Mouse (Mus musculus) ZHBTc4 (cell line): Measurements from ENCODE around the gene Hist1h4f.

Source experiments
- DNase-seq: peaks from one replicate; pipeline ENCODE4 v3.0.0-alpha.2; 2011; ENCODE audit warnings: low read depth, low spot score

Hist1h4f gene

DNA sequence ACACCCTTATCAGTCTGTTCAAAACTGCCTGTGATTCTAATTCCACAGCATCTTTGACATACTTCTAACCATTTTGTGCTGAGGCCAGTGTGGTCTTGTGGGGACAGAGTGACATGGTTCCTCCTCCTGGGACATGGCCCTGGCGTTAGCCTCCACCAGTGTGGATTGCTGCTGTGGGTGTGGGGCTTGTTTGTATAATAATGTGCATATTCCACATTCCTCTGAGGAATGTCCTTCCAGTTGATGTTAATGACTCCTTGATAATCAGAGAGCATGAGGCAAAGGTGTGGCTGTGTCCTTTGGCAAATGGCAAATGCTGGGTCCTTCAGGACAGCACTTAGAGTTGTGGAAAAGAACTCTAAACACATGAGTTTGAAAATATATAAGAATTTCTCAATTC lies 37.9 kb downstream of the Hist1h4f start:
- peak; percentile 86 for DNase-seq

DNA sequence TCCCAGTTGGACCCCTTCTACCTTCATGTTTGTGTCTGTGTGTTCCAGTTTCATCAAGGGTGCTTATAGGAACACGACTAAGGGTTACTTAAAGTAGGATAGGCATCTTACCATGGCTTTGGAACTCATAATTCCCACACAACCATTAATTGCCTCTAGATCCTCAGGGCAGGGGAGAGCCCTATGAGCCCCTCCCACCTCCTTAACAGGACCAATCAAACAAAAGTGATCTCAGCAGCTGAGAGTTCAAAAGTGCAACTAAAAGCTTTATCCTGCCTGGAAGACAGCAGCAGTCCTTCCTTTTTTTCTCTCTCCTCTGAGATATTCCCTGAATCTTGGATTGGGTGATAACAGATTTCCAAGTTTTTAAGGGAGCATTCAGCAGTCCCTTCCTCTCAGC lies 41.3 kb downstream of the Hist1h4f start:
- DNase-seq = peak; percentile 51

DNA sequence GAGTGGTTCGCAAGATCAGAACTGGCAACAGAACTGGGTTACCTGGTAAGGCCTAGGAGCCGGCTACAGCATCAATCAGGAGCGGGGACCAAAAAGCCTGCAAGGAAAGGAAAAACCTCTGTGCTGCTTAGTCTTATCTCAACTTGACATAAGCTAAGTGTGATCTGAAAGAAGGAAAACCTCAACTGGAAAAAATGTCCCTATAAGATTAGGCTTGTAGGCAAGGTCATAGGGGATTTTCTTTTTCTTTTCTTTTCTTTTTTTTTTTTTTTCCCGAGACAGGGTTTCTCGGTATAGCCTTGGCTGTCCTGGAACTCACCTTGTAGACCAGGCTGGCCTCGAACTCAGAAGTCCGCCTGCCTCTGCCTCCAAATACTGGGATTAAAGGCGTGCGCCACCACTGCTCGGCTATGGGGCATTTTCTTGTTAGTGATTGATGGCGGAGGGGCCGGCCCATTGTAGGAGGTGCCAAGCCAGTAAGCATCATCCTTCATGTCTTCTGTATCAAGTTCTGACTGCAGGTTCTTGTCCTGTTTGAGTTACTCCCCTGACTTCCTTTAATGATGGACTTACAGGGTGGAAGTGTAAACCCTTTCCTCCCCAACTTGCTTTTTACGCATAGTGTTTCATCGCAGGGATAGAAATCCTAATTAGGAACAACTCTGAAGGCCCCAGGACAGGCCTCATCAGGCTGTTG lies 44.5 kb downstream of the Hist1h4f start:
- DNase-seq = peak; percentile 93

DNA sequence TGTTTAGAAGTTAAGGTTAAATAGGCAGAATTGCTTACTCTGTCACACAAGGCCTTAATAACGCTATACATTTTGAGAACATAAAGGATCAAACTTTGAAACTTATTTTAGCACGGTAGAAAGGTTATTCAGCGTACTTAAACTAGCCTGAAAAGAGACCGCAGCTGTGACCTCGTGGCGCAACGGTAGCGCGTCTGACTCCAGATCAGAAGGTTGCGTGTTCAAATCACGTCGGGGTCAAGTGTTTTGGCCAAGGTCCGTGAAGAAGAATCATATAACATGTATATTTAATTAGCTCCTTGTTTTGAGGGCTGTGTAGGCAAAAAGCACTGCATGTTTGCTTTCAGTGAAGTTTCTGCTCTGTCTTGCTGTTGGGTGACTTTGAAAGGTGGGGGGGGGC lies 45.1 kb downstream of the Hist1h4f start:
- peak; percentile 82 for DNase-seq

DNA sequence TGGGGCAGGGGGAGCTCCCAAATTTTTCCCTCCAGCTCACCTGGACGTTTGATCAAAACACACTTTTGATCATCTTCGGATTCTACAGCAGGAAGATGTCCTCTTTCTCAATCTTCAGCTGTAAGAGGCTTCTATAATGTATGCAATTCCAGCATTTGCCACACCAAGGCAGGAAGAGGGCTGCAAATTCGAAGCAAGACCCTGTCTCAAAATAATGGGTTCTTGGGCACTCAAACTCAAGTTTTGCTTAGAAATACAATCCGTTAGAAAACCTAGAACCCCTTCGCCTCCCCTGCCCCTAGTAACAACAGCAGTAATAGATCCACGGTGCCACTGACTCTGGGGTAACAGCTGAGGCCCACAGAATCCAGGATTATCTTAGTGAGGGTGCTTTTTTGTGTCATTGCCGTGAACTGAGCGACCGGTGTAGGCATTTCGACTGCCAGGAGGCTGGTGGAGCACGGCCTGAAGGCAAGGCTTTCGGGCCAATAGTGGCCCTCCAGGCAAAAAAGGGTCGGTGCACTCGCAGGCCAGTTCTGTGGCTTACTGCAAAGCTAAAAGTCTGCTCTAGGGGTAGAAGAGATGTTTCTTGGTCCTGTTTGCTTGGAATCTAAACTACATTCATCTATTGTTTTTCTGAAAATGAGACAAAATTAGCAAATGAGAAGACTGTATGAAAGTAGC lies 45.6 kb downstream of the Hist1h4f start:
- peak; percentile 74 for DNase-seq

DNA sequence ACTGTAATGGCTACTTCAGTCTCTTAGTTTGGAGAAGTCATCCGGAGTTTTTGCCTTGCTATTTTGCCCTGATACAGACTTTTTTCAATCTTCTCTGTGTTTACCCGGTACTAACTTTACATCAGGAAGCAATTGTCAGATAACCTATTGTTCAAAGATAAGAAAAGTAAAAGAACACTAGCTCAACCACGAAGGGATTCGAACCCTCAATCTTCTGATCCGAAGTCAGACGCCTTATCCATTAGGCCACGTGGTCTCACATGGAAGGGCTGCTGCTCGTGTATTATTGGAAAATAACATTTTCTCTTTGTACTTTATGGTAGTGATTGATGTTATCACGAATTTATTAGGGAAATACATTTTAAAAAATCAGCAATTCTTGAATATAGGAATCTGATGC lies 47.7 kb downstream of the Hist1h4f start:
- peak; percentile 89 for DNase-seq

DNA sequence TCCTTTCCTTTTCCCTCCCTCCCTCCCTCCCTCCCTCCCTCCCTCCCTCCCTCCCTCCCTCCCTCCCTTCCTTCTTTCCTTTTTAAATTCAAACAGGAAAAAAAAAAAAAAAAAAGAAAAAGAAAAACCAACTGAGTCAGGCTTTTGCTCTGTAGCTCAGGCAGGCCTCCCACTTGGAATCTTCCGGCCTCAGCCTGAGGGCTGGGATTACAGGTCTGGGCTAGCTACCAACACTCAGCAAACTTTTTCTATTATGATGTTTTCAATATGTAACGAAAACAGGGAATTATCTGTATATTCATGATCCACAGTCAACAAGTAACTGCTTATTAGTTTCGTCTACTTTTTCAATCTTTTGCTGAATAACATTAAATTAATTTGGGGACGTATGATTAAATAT lies 48.5 kb downstream of the Hist1h4f start:
- no peak for DNase-seq

DNA sequence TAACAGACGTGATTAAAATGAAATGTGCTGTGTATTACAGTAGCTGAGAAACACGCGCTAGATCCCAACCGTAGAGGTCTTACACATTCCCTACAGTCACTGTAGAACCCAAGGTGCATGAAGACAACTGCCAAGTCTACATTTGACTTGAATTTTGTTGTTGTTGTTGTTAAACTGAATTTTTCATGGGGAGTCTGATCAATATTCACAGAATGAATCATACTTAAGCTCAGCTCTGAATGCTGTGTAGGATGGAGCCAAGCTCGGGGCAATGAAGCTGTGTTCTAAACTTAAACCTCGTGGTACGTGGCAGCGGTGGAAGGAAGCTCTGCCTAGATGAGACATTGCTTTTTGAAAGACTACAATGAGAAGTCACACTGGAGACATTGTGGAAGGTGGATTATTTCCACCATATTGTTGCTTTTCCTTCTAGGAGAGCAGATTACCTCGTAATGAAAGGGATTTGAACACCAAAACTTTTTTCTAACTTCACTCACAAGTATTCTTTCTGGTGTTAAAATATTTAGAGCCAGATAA lies 49.3 kb downstream of the Hist1h4f start:
- no peak for DNase-seq

DNA sequence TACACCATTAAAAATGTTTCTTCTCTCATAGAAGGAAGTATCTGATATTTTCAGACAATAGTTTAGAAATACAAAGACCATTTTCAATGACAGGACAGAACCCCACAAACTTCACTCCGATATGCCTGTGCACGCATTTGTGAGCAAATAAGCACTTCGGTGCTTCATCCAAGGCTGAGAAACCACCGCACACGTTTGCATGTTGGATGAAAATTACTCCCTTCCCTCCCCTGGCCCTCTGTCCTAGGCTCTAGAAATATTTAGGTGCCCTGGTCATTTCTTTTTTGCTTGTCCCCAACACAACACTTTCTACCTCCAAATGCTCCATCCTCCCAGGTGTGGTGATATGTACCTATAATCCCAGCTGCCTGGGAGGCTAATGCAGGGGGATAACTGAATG lies 49.9 kb downstream of the Hist1h4f start:
- DNase-seq = no peak
